Mouse (Mus musculus): ENCODE results near the gene Gm20388.

Gene Gm20388

DNA sequence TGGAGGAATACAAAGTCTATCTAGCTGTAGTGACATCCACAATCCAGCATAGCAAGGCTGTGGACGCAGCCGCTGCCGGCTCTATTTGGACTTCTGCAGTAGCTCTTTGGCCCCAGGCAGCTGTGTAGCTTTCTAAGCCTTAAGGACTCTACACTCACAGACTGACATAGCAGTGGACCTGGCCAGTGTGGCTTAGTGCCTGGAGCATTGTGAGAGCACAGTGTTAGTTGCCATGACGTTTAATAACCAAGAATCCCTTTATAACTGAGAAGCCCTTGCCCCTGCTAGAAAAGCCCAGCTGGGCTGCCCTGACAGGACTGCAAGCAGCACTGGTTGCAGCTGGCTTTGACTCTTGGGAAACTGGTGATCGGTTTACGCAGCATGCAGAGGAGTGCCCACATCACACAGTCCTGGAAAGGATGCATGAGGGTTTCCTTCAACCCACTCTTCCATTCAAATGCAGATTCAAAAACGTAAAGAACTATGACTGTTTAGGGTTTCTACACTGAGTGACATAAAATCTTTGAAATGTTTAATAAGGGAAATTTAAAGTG, 214.3 kb downstream of the Gm20388 start:
- DNase-seq (ENCODE audit: low spot score) = no peak

GRCm38 (mm10) chr8:120126357-120127161, 215.9 kb downstream of the Gm20388 start:
- DNase-seq (ENCODE audit: low spot score) = no peak

DNA sequence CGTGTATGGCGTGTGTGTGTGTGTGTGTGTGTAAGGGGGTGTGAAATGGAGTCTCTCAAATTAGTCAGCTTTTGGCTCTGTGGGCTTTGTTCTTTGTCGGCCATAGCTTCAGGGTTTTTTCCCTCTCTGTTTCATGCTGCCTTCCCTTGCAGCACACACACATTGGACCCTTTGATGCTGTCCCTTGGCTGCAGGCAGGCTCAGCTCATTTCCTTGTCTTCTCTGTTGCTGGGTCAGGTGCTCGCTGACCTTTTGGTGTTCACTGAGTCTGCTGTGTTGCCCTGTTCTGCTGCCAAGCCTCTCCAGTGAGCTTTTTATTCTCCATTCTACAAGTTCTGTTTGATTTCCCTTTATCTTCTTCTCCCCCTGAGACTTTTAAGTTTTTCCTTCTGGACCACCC, 218.9 kb downstream of the Gm20388 start:
- DNase-seq (ENCODE audit: low spot score) = no peak

DNA sequence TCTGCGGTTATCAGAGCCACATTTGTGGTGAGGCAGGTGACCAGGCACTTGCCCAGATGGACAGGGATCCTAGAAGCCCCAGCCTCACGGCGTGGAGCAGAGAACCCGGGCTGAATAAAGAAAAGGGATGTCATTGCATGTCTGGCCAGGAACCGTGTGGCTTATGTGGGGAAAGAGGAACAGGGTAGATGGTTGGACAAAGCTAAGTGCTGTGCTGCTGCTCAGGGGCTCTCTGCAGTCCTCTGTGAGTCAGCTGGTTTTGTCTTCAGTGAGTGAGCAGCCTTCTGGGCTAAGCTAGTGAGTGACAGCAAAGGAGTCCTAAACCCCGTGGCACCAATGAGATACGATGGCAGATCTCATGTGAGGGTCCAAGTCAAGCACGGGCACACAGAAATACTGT, 220.5 kb downstream of the Gm20388 start:
- DNase-seq (ENCODE audit: low spot score) = no peak

- DNase-seq (ENCODE audit: low spot score) = no peak
Measured at GRCm38 (mm10) chr8:120133169-120133568, 222.5 kb downstream of the Gm20388 start.

DNA sequence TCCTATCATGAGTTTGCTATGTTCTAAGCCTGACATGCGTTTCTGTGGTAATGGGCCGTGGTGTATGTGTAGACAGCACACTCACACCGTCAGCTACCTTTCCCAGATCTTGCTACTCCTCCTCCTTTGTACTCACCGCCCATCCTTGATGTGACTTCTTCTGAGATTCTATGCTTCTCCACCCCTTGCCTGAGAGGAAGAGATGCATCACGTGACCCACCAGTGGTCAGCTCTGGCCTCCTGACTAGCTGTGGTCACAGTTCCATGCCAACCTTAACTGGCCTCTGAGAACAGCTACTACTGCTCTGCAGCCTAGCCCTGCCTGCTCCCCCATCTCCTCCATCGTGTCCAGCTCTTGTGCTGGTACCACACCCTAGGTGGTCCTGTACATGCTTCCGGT, 225.0 kb downstream of the Gm20388 start:
- DNase-seq (ENCODE audit: low spot score) = no peak

- DNase-seq (ENCODE audit: low spot score) = no peak
Measured at GRCm38 (mm10) chr8:120136618-120137017, 226.0 kb downstream of the Gm20388 start.

GRCm38 (mm10) chr8:120138958-120139357, 228.3 kb downstream of the Gm20388 start:
- no peak for DNase-seq (ENCODE audit: low spot score)

GRCm38 (mm10) chr8:120140769-120141168, 230.1 kb downstream of the Gm20388 start:
- no peak for DNase-seq (ENCODE audit: low spot score)

DNA sequence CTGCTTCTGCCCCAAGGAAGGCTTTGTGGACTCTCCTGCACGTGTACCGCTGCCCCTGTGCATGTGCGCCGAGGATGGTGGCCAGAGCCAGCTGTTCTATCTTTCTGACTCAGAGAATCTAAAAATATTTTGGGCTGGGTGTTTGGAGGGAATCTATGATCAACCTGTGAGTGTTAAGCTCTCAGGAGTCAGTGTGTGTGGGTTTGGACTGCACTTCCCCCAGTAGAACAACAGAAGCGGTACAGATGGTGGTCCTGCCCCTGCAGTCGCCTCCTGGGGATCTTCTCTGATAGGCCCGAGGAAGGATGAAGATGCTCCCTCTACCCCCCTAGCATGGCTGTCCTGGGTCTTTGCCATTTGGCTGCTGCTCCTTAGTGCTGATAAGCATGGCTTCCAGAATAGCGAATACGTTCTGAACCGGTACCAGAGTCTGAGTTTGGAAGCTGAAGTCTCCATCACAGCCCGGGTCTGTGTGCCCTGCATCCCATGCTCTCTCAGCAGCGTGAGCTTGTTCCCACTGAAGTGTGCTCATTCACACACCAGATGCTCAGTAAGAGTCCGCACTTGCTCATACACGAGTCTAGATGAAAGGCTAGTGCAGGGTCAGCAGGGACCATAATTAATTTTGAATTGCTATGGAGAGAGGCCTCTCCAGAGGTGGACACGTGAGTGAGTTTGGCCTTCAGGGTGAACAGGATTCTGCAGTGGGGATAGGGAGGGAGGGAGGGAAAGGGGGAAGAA, 233.4 kb downstream of the Gm20388 start:
- no peak for DNase-seq (ENCODE audit: low spot score)

DNA sequence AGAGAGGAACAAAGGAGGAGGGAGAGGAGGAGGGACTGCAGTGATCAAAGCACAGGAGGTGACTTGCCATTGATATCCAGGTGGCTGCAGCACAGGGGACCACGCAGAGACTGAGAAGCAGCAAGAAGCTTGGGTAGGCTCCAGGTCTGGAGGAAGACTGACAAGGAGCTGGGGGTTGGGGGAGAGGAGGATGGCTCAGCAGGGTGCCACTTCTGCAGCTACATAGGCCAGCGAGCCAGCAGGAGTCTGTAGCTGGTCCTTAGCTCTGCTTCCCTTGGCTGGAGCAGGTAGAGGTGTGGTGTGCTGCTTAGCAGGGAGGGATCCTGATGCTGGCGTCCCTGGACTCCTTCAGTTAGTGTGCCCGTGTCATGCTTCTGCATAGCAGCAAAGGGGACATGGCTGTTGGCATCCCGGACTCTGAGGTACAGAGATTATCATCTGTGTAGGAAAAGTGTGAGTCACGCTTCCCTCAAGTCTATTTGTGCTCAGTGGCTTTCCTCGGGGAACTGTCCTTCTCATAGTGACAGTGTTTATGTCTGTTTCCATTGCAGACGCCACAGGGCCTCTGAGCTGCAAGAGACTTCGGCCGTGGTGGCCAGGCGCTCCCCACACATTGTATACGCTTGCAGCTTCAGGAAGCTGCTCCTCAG, 234.1 kb downstream of the Gm20388 start:
- DNase-seq (ENCODE audit: low spot score) = no peak

- no peak for DNase-seq (ENCODE audit: low spot score)
Measured at GRCm38 (mm10) chr8:120146051-120146450, 235.4 kb downstream of the Gm20388 start.

DNA sequence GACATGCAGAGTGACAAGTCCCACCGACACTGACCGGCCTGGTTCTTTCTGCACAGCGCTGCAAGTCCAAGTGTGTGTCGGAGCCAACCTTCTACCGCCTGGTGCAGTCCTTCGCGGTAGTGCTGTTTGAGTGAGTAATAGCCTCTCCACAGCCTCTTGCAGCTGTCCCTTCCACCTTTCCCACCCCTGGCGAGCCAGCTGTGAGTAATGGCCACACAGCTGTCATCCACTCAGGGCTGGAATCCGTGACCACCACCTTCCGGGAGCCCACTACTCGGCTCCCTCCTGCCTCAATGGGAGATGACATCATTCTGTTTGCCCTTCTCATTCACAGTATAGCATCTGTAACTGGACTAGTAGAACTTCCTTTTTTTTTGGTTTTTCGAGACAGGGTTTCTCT, 239.4 kb downstream of the Gm20388 start:
- DNase-seq (ENCODE audit: low spot score) = no peak

- no peak for DNase-seq (ENCODE audit: low spot score)
Measured at GRCm38 (mm10) chr8:120151151-120151550, 240.5 kb downstream of the Gm20388 start.

GRCm38 (mm10) chr8:120152636-120153035, 242.0 kb downstream of the Gm20388 start:
- no peak for DNase-seq (ENCODE audit: low spot score)

- DNase-seq (ENCODE audit: low spot score) = no peak
Measured at GRCm38 (mm10) chr8:120160366-120160765, 249.7 kb downstream of the Gm20388 start.

GRCm38 (mm10) chr8:120161658-120162403, 251.2 kb downstream of the Gm20388 start:
- no peak for DNase-seq (ENCODE audit: low spot score)

GRCm38 (mm10) chr8:120162404-120162752, 251.7 kb downstream of the Gm20388 start:
- no peak for DNase-seq (ENCODE audit: low spot score)

DNA sequence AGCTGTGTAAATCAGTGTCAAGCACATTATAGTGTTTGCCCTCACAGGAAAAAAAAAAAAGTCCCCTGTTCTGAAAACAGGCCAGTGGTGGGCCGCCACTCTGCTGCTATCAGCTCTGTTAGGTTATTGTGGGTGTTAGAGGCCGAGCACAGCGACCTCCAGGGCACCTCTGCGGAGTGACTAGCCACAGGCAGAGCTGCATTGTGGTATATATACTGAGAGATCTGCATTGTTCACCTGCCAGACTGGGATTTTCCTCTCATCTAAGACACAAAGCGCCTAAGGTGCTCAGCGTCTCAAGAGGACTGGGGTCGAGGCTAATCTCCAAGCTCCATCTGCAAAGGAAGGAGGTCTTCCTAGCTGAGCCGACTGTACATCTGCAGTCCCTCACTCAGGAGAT, 252.7 kb downstream of the Gm20388 start:
- DNase-seq (ENCODE audit: low spot score) = no peak

- DNase-seq (ENCODE audit: low spot score) = no peak
Measured at GRCm38 (mm10) chr8:120164026-120164425, 253.4 kb downstream of the Gm20388 start.

DNA sequence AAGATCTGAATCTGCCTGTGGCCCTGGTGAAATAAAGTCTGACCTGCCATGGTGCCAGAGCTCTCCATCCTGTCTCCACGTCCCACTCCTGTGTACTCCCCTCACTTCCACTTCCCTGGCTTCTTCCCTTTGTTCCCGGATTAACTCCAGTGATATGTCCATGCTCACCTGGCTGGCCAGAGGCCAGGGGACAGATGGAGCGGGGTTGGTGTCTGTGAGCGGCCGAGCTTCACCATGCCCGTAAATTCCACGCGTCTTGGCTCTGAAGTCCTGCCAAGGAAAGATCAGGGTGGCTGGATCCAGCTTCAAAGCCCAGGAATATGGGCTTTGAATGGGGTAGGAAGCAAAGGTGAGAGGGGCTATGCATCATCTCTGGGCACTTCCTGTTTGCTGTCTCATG, 256.5 kb downstream of the Gm20388 start:
- DNase-seq (ENCODE audit: low spot score) = no peak

DNA sequence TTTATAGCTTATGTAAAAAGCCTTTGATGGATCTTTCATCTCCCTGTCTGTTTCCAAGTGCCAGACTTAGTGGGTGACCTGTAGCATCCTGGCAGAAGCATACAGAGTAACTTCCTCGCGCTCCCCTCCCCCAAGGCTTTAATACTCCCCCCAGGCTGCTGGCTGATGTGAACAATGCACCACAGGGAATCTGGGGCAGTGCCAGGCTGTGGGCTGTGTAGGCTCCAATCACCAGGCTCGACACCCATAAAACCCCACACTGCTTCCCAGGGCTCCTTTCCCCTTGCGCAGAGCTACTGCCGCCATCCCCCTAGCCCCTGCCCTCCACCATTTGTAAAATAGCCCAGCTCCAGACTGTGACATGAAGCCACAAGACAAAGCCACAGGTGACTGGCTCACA, 257.2 kb downstream of the Gm20388 start:
- DNase-seq (ENCODE audit: low spot score) = no peak

Measured in T-cell, adult 2 months (primary cell).